Mouse (Mus musculus): Measurements from ENCODE around the gene Chl1.

GRCm38 (mm10) chr6:103559344-103559743 lies 49.0 kb downstream of the Chl1 start:
- TF ChIP-seq CTCF (IDR thresholded peaks at IDR 0.05; ENCODE audit: extremely low read depth, insufficient read depth, low read length), result no peak
- no peak for TF ChIP-seq POLR2A (IDR thresholded peaks at IDR 0.05; ENCODE audit: extremely low read depth, insufficient read depth, low read length)
